Mouse (Mus musculus): Measurements from ENCODE around the gene Mtrf1l. TPM values are rescaled to one million over a fixed set of nuclear protein-coding genes. Genes with fewer than 3 reads are reported as not detected.

Mtrf1l gene
- polyA plus RNA-seq, 1 experiment from 2014 or later: 9.3 TPM

DNA sequence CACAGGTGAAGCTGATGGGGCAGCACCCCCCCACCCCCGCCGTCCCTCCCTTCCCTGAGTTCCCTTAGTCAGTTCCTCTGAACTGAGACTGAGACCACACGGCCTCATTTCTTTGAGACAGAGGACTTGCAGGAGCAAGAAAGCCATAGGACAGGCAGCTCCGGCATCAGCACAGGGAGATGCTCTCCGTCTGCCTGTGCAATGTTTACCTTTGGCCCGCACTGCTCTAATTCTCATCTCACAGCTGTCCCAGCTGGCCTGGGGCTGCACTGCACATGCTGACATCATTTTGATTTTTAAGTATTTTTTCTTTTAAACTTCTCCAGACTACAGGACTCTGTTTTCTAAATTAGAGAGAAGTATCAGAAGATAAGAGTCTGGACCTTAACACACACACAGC is 20.8 kb downstream of the Mtrf1l start:
- H3K4me3 ChIP-seq: peak overlapping the region; percentile 98

DNA sequence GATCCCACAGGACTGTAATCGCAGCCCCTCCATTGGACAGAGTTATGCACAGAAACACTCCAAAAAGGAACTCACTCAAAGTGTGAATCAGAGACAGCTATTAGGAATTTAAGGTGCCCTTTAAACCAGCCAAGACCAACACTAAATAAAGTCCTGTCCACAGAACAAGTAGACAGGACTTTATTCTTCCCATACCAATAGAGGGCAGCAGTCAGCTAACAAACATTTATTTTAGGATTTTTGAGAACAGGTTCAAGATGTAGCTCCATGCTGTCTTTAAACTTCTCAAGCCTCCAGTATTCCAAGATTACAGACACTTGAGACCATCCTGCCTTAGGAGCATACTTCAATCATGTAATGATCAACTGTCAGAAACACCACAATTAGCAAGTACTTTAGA is 23.2 kb downstream of the Mtrf1l start:
- Histone ChIP-seq H3K36me3 (peaks cover 61% of the 10 kb centered on the region), H3K4me2 (peak overlapping the region; percentile 91), H3K4me3 (0 out of 2 replicates have a peak overlapping the region, but pooled peaks have one; percentile 98), H3K27me3 (replicated peaks) (no peaks in the 10 kb centered on the region), H3K9ac (no peak overlapping the region), H3K9me3 (replicated peaks) (no peaks in the 10 kb centered on the region), H3K27ac (no peak overlapping the region), H3K4me1 (peaks cover 34% of the 10 kb centered on the region)
- no peak for ATAC-seq
- 89% methylated on average over 1 of the region's 1 CpGs for WGBS (ENCODE audit: insufficient replicate concordance)

More for the DNA sequence above, 20.8 kb downstream of the Mtrf1l start:
- Histone ChIP-seq H3K4me2 (peak overlapping the region; percentile 91), H3K36me3 (peaks cover 60% of the 10 kb centered on the region), H3K9me3 (replicated peaks) (no peaks in the 10 kb centered on the region), H3K9ac (peak overlapping the region; percentile 95), H3K27ac (peak overlapping the region; percentile 68; the same call in 1 of the 2 replicates), H3K27me3 (replicated peaks) (no peaks in the 10 kb centered on the region), H3K4me1 (peaks cover 53% of the 10 kb centered on the region)
- WGBS (ENCODE audit: insufficient replicate concordance): 29% methylated on average over 6 of the region's 6 CpGs
- ATAC-seq: no peak

DNA sequence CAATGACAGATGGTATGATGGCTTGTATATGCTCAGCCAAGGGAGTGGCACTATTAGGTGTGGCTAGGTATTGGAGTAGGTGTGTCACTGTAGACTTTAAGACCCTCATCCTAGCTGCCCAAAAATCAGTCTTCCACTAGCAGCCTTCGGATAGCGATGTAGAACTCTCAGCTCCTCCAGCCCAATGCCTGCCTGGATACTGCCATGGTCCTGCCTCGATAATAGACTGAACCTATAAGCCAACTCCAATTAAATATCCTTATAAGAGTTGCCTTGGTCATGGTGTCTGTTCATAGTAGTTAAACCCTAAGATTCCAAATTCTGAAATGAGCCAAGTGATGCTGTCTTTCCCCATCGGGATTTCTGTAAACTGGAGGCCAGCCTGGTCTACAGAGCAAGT is 25.6 kb downstream of the Mtrf1l start:
- H3K4me3 ChIP-seq: no peak overlapping the region
- H3K4me2 ChIP-seq: no peak overlapping the region
- 84% methylated on average over 4 of the region's 4 CpGs for WGBS (ENCODE audit: insufficient replicate concordance)
- H3K36me3 ChIP-seq: peaks cover 52% of the 10 kb centered on the region
- H3K9ac ChIP-seq: no peak overlapping the region
- H3K27me3 ChIP-seq (replicated peaks): no peaks in the 10 kb centered on the region
- ATAC-seq: peak; percentile 40
- peaks cover 27% of the 10 kb centered on the region for H3K4me1 ChIP-seq
- no peaks in the 10 kb centered on the region for H3K9me3 ChIP-seq (replicated peaks)
- H3K27ac ChIP-seq: no peak overlapping the region

DNA sequence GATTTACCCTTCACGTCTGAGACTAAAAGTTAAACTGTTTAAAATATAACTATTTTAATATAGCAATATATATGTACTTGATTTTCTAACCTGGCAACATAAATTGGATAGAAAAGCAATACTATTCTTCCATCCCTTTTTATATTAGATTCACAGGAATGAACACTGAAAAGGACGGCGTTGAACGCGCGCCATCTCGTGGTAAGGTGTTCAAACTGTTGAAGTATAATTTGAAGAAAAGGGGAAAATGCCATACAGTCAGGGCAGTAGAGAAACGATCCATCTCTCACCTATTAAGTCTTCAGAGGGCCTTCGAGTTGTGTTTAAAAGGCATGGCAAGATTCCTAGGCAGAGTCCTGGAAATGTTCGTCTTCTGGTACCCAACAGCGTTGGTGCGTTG is 33.1 kb downstream of the Mtrf1l start:
- ATAC-seq: no peak
- H3K4me1 ChIP-seq: no peaks in the 10 kb centered on the region
- H3K9me3 ChIP-seq (replicated peaks): no peaks in the 10 kb centered on the region
- no peak overlapping the region for H3K4me2 ChIP-seq
- H3K9ac ChIP-seq: no peak overlapping the region
- 20% methylated on average over 12 of the region's 12 CpGs for WGBS (ENCODE audit: insufficient replicate concordance)
- no peak overlapping the region for H3K27ac ChIP-seq
- H3K36me3 ChIP-seq: no peaks in the 10 kb centered on the region
- H3K27me3 ChIP-seq (replicated peaks): no peaks in the 10 kb centered on the region; the same call in 1 of the 2 replicates
- H3K4me3 ChIP-seq: no peak overlapping the region

DNA sequence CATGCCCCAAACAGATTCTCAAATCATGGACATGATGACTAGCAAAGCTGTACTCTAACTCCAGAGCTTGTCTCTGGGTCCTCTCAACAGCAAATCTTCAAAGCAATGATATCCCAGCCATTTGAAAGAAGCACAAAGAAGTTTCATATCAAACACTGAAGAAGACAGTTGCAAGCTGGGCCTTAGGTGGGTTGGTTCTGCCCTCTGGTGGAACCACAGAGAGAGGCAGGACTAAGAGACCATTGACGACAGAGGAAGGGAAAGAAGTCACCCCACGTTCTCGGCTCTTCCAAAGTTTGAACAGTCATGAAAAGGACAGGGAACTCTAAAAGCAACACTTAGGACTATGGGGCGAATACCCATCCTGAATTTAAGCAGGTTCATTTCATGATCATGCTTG is 36.8 kb downstream of the Mtrf1l start:
- Histone ChIP-seq H3K4me1 (no peaks in the 10 kb centered on the region), H3K27ac (no peak overlapping the region), H3K9ac (no peak overlapping the region), H3K9me3 (replicated peaks) (no peaks in the 10 kb centered on the region), H3K4me2 (no peak overlapping the region), H3K27me3 (replicated peaks) (no peaks in the 10 kb centered on the region; the same call in 1 of the 2 replicates), H3K4me3 (no peak overlapping the region), H3K36me3 (no peaks in the 10 kb centered on the region)
- no peak for ATAC-seq
- 19% methylated on average over 4 of the region's 4 CpGs for WGBS (ENCODE audit: insufficient replicate concordance)

Other genes starting within 250 kb of the Mtrf1l start
- 3.0 TPM in 2 replicates for gene Myct1, start 230.1 kb downstream of the Mtrf1l start, polyA plus RNA-seq (2016; fragmentation: Nextera tagmentation; extraction: Ambion mirVana)
- 0.11 TPM in 1 of 2 replicates, not detected in the other for gene Vip, start 184.7 kb downstream of the Mtrf1l start, polyA plus RNA-seq (2016; fragmentation: Nextera tagmentation; extraction: Ambion mirVana)
- 94.0 and 95.6 TPM in 2 replicates for gene Fbxo5, start 18.3 kb downstream of the Mtrf1l start, polyA plus RNA-seq (2016; fragmentation: Nextera tagmentation; extraction: Ambion mirVana)
- 0.07 and 0.11 TPM in 2 replicates for gene Rgs17, start 98.5 kb upstream of the Mtrf1l start, polyA plus RNA-seq (2016; fragmentation: Nextera tagmentation; extraction: Ambion mirVana)